Mouse (Mus musculus): Measurements from ENCODE around the gene Ank3.
"Not testable (repeated sequence)": the region's sequence is repeated elsewhere in the genome, so short reads cannot be mapped to it uniquely, and the experiment has no call there.

Ank3 gene

GRCm38 (mm10) chr10:69904321-69904720, 505.7 kb downstream of the Ank3 start:
- in situ Hi-C loops (cut with MboI; ENCODE audit: low pct_unique_long_range_greater_than_20kb in 1 of 2, low sequenced_read_pairs in 2 of 2, unreplicated experiment in 1 of 2), result no loop called here

- in situ Hi-C loops (cut with MboI; ENCODE audit: low pct_unique_long_range_greater_than_20kb in 1 of 2, low sequenced_read_pairs in 2 of 2, unreplicated experiment in 1 of 2), result no loop called here
These were observed 509.5 kb downstream of the Ank3 start for GRCm38 (mm10) chr10:69907795-69908764.

- in situ Hi-C loops (cut with MboI; ENCODE audit: low pct_unique_long_range_greater_than_20kb in 1 of 2, low sequenced_read_pairs in 2 of 2, unreplicated experiment in 1 of 2), result no loop called here
These were observed 511.3 kb downstream of the Ank3 start for GRCm38 (mm10) chr10:69909856-69910255.

GRCm38 (mm10) chr10:69910304-69910703, 511.7 kb downstream of the Ank3 start:
- in situ Hi-C loops (cut with MboI; ENCODE audit: low pct_unique_long_range_greater_than_20kb in 1 of 2, low sequenced_read_pairs in 2 of 2, unreplicated experiment in 1 of 2), result not testable (repeated sequence)

GRCm38 (mm10) chr10:69910726-69911125, 512.2 kb downstream of the Ank3 start:
- in situ Hi-C loops (cut with MboI; ENCODE audit: low pct_unique_long_range_greater_than_20kb in 1 of 2, low sequenced_read_pairs in 2 of 2, unreplicated experiment in 1 of 2), result not testable (repeated sequence)

- in situ Hi-C loops (cut with MboI; ENCODE audit: low pct_unique_long_range_greater_than_20kb in 1 of 2, low sequenced_read_pairs in 2 of 2, unreplicated experiment in 1 of 2), result no loop called here
These were observed 517.0 kb downstream of the Ank3 start for GRCm38 (mm10) chr10:69915566-69915965.

GRCm38 (mm10) chr10:69916205-69916604, 517.6 kb downstream of the Ank3 start:
- in situ Hi-C loops (cut with MboI; ENCODE audit: low pct_unique_long_range_greater_than_20kb in 1 of 2, low sequenced_read_pairs in 2 of 2, unreplicated experiment in 1 of 2), result no loop called here

GRCm38 (mm10) chr10:69916689-69917435, 518.3 kb downstream of the Ank3 start:
- in situ Hi-C loops (cut with MboI; ENCODE audit: low pct_unique_long_range_greater_than_20kb in 1 of 2, low sequenced_read_pairs in 2 of 2, unreplicated experiment in 1 of 2), result no loop called here

- in situ Hi-C loops (cut with MboI; ENCODE audit: low pct_unique_long_range_greater_than_20kb in 1 of 2, low sequenced_read_pairs in 2 of 2, unreplicated experiment in 1 of 2), result no loop called here
These were observed 519.1 kb downstream of the Ank3 start for GRCm38 (mm10) chr10:69917711-69918110.

GRCm38 (mm10) chr10:69918461-69919151, 520.0 kb downstream of the Ank3 start:
- in situ Hi-C loops (cut with MboI; ENCODE audit: low pct_unique_long_range_greater_than_20kb in 1 of 2, low sequenced_read_pairs in 2 of 2, unreplicated experiment in 1 of 2), result no loop called here

- in situ Hi-C loops (cut with MboI; ENCODE audit: low pct_unique_long_range_greater_than_20kb in 1 of 2, low sequenced_read_pairs in 2 of 2, unreplicated experiment in 1 of 2), result no loop called here
These were observed 520.5 kb downstream of the Ank3 start for GRCm38 (mm10) chr10:69919152-69919492.

- in situ Hi-C loops (cut with MboI; ENCODE audit: low pct_unique_long_range_greater_than_20kb in 1 of 2, low sequenced_read_pairs in 2 of 2, unreplicated experiment in 1 of 2), result no loop called here
These were observed 521.2 kb downstream of the Ank3 start for GRCm38 (mm10) chr10:69919746-69920145.

GRCm38 (mm10) chr10:69922076-69922475, 523.5 kb downstream of the Ank3 start:
- in situ Hi-C loops (cut with MboI; ENCODE audit: low pct_unique_long_range_greater_than_20kb in 1 of 2, low sequenced_read_pairs in 2 of 2, unreplicated experiment in 1 of 2), result no loop called here

- in situ Hi-C loops (cut with MboI; ENCODE audit: low pct_unique_long_range_greater_than_20kb in 1 of 2, low sequenced_read_pairs in 2 of 2, unreplicated experiment in 1 of 2), result no loop called here
These were observed 525.2 kb downstream of the Ank3 start for GRCm38 (mm10) chr10:69923801-69924200.

- in situ Hi-C loops (cut with MboI; ENCODE audit: low pct_unique_long_range_greater_than_20kb in 1 of 2, low sequenced_read_pairs in 2 of 2, unreplicated experiment in 1 of 2), result no loop called here
These were observed 525.7 kb downstream of the Ank3 start for GRCm38 (mm10) chr10:69924321-69924720.

- in situ Hi-C loops (cut with MboI; ENCODE audit: low pct_unique_long_range_greater_than_20kb in 1 of 2, low sequenced_read_pairs in 2 of 2, unreplicated experiment in 1 of 2), result no loop called here
These were observed 526.3 kb downstream of the Ank3 start for GRCm38 (mm10) chr10:69924845-69925244.

- in situ Hi-C loops (cut with MboI; ENCODE audit: low pct_unique_long_range_greater_than_20kb in 1 of 2, low sequenced_read_pairs in 2 of 2, unreplicated experiment in 1 of 2), result no loop called here
These were observed 526.9 kb downstream of the Ank3 start for GRCm38 (mm10) chr10:69925285-69926157.

All from mouse embryonic stem cell (cell line).